Mouse (Mus musculus): ENCODE results near the gene Ing4. TPM values are rescaled to one million over a fixed set of nuclear protein-coding genes. Genes with fewer than 3 reads are reported as not detected.
A peak's percentile ranks its signal among the peaks of the same experiment; 100 is the strongest.

Gene Ing4
- polyA plus RNA-seq (2015; fragmentation: Nextera tagmentation; extraction: Ambion mirVana): 147 and 148 TPM in 2 replicates

GRCm38 (mm10) chr6:125039533-125040153 lies at the start of gene Ing4:
Ing4 (plus strand) TSS chr6:125039760.
- no peaks in the 10 kb centered on the region for H3K9me3 ChIP-seq
- peak; percentile 96 for ATAC-seq (ENCODE audit: low read depth)
- H3K4me3 ChIP-seq: peak within 1 kb of the TSS; percentile 74
- peaks cover 49% of the 10 kb centered on the region for H3K36me3 ChIP-seq
- peaks cover 22% of the 10 kb centered on the region for H3K4me1 ChIP-seq (replicated peaks)
- peak within 1 kb of the TSS; percentile 88 for H3K4me2 ChIP-seq
- H3K9ac ChIP-seq: peak within 1 kb of the TSS; percentile 87
- H3K27me3 ChIP-seq: no peaks in the 10 kb centered on the region
- under 1% methylated on average over 26 of the region's 26 CpGs for WGBS
- peak within 1 kb of the TSS; percentile 89 for H3K27ac ChIP-seq (replicated peaks)

- H3K27me3 ChIP-seq: peaks cover 50% of the 10 kb centered on the region
- WGBS: 68% methylated on average over 4 of the region's 4 CpGs
- H3K9me3 ChIP-seq: peaks cover 8% of the 10 kb centered on the region; the same call in 1 of the 2 replicates
- H3K4me1 ChIP-seq (replicated peaks): peaks cover 14% of the 10 kb centered on the region
- no peak overlapping the region for H3K27ac ChIP-seq (replicated peaks)
- H3K36me3 ChIP-seq: no peaks in the 10 kb centered on the region
- no peak for ATAC-seq (ENCODE audit: low read depth)
- no peak overlapping the region for H3K4me3 ChIP-seq
- no peak overlapping the region for H3K9ac ChIP-seq
- H3K4me2 ChIP-seq: no peak overlapping the region
Measured at GRCm38 (mm10) chr6:124992241-124992640, 47.3 kb upstream of the Ing4 start.

- no peak overlapping the region for H3K27ac ChIP-seq (replicated peaks)
Measured at GRCm38 (mm10) chr6:124993365-124993764, 46.2 kb upstream of the Ing4 start.

GRCm38 (mm10) chr6:124993876-124994275 lies 45.7 kb upstream of the Ing4 start:
- Histone ChIP-seq H3K36me3 (no peaks in the 10 kb centered on the region), H3K27ac (replicated peaks) (no peak overlapping the region), H3K9ac (peak overlapping the region; percentile 61), H3K4me2 (peak overlapping the region; percentile 31), H3K4me1 (replicated peaks) (peaks cover 31% of the 10 kb centered on the region), H3K9me3 (peaks cover 8% of the 10 kb centered on the region; the same call in 1 of the 2 replicates), H3K4me3 (0 out of 2 replicates have a peak overlapping the region, but pooled peaks have one; percentile 9), H3K27me3 (peaks cover 66% of the 10 kb centered on the region)
- ATAC-seq (ENCODE audit: low read depth): no peak
- WGBS: 12% methylated on average over 11 of the region's 11 CpGs

More at GRCm38 (mm10) chr6:124993365-124993764, 46.2 kb upstream of the Ing4 start:
- 85% methylated on average over 9 of the region's 9 CpGs for WGBS
- no peaks in the 10 kb centered on the region for H3K36me3 ChIP-seq
- H3K27me3 ChIP-seq: peaks cover 61% of the 10 kb centered on the region
- no peak overlapping the region for H3K4me3 ChIP-seq
- no peak overlapping the region for H3K9ac ChIP-seq
- H3K9me3 ChIP-seq: peaks cover 8% of the 10 kb centered on the region; the same call in 1 of the 2 replicates
- no peak for ATAC-seq (ENCODE audit: low read depth)
- peaks cover 26% of the 10 kb centered on the region for H3K4me1 ChIP-seq (replicated peaks)
- no peak overlapping the region for H3K4me2 ChIP-seq

- no peak for ATAC-seq (ENCODE audit: low read depth)
- peaks cover 80% of the 10 kb centered on the region for H3K27me3 ChIP-seq
- H3K36me3 ChIP-seq: 0 out of 2 replicates have a peak, but pooled peaks cover under 1% of the 10 kb centered on the region
- no peak overlapping the region for H3K4me3 ChIP-seq
- peaks cover 36% of the 10 kb centered on the region for H3K4me1 ChIP-seq (replicated peaks)
- WGBS: 81% methylated on average over 7 of the region's 7 CpGs
- H3K4me2 ChIP-seq: no peak overlapping the region
- peaks cover 1% of the 10 kb centered on the region; the same call in 1 of the 2 replicates for H3K9me3 ChIP-seq
- no peak overlapping the region for H3K9ac ChIP-seq
- H3K27ac ChIP-seq (replicated peaks): no peak overlapping the region
Measured at GRCm38 (mm10) chr6:124995246-124995645, 44.3 kb upstream of the Ing4 start.

GRCm38 (mm10) chr6:124995831-124996403 lies 43.6 kb upstream of the Ing4 start:
- WGBS: 42% methylated on average over 8 of the region's 8 CpGs
- H3K9ac ChIP-seq: peak overlapping the region; percentile 91

DNA sequence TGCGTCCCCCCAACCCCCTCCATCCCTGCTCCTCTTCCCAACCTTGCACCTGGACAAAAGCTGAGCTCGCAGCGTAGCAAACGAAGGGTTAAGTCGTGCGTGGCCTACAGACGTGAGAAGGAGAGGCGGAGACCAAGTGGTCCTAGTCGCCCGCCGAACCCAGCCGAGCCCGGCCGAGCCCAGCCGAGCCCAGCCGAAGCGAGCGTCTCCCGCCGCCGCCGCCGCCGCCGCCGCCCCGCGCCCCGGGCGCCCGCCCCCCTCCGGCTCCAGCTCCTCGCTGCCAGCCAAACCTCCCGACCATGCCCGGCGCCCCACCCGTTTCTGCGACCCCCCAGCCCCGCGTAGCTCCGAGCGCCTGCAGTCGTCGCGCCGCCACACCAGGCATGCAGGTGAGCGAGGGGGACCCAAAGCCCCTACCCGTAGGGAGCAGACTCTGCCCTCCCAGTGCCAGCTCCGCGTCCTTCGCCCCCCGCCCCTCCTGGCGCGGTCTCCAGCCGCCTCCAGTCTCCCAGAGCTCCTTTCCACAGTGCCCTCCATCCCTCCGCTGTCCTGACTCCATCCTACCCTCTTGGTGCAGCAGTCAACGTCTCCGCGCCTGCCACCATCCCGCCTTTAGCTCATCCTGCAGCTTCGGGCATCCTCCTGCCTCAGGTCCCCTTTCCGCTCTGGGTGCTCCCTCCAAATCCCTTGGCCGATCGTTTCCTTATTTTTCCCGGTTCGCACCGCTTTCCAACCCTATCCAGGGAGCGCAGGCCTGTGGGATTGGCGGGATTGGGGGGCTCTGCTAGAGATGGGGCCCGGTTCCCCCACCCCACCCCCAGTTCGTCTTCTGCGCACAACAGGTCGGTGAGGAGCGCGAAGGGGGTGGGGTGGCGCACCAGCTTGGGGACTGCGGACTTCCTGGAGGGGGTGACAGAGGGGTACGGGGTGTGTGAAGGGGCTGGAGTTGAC lies 42.7 kb upstream of the Ing4 start, which contains the start of gene Pianp:
Pianp (plus strand) TSS at position 144 of the 951 bp plus-strand sequence.
- Histone ChIP-seq H3K36me3 (0 out of 2 replicates have a peak, but pooled peaks cover 4% of the 10 kb centered on the region), H3K27ac (replicated peaks) (peak within 1 kb of the TSS; percentile 80), H3K4me2 (peak within 1 kb of the TSS; percentile 89), H3K4me3 (peak within 1 kb of the TSS; percentile 69), H3K9ac (peak within 1 kb of the TSS; percentile 91), H3K9me3 (no peaks in the 10 kb centered on the region), H3K27me3 (peaks cover 90% of the 10 kb centered on the region), H3K4me1 (replicated peaks) (peaks cover 36% of the 10 kb centered on the region)
- under 1% methylated on average over 42 of the region's 78 CpGs for WGBS
- peak; percentile 88 for ATAC-seq (ENCODE audit: low read depth)

More at GRCm38 (mm10) chr6:124995831-124996403, 43.6 kb upstream of the Ing4 start:
- peaks cover 86% of the 10 kb centered on the region for H3K27me3 ChIP-seq
- peak overlapping the region; percentile 69 for H3K4me3 ChIP-seq
- H3K36me3 ChIP-seq: 0 out of 2 replicates have a peak, but pooled peaks cover 4% of the 10 kb centered on the region
- peak overlapping the region; percentile 89 for H3K4me2 ChIP-seq
- ATAC-seq (ENCODE audit: low read depth): no peak
- H3K4me1 ChIP-seq (replicated peaks): peaks cover 36% of the 10 kb centered on the region
- no peaks in the 10 kb centered on the region for H3K9me3 ChIP-seq
- peak overlapping the region; percentile 80; the same call in 1 of the 2 replicates for H3K27ac ChIP-seq (replicated peaks)

GRCm38 (mm10) chr6:124998066-124998465 lies 41.5 kb upstream of the Ing4 start:
- ATAC-seq (ENCODE audit: low read depth): no peak

GRCm38 (mm10) chr6:124999091-124999490 lies 40.5 kb upstream of the Ing4 start:
- Histone ChIP-seq H3K36me3 (0 out of 2 replicates have a peak, but pooled peaks cover 4% of the 10 kb centered on the region), H3K27me3 (peaks cover 90% of the 10 kb centered on the region), H3K4me2 (no peak overlapping the region), H3K9ac (peak overlapping the region; percentile 17; the same call in 1 of the 2 replicates), H3K4me3 (peak overlapping the region; percentile 69; the same call in 1 of the 2 replicates), H3K4me1 (replicated peaks) (peaks cover 33% of the 10 kb centered on the region), H3K9me3 (no peaks in the 10 kb centered on the region), H3K27ac (replicated peaks) (no peak overlapping the region)
- WGBS: 33% methylated on average over 14 of the region's 14 CpGs
- no peak for ATAC-seq (ENCODE audit: low read depth)

More at GRCm38 (mm10) chr6:124998066-124998465, 41.5 kb upstream of the Ing4 start:
- Histone ChIP-seq H3K4me3 (peak overlapping the region; percentile 69), H3K27ac (replicated peaks) (no peak overlapping the region), H3K4me1 (replicated peaks) (peaks cover 36% of the 10 kb centered on the region), H3K27me3 (peaks cover 91% of the 10 kb centered on the region), H3K9me3 (no peaks in the 10 kb centered on the region), H3K36me3 (0 out of 2 replicates have a peak, but pooled peaks cover 4% of the 10 kb centered on the region), H3K9ac (peak overlapping the region; percentile 91), H3K4me2 (peak overlapping the region; percentile 89)
- 5% methylated on average over 8 of the region's 8 CpGs for WGBS

GRCm38 (mm10) chr6:124999546-124999945 lies 40.0 kb upstream of the Ing4 start:
- peaks cover 33% of the 10 kb centered on the region for H3K4me1 ChIP-seq (replicated peaks)

GRCm38 (mm10) chr6:125003706-125004105 lies 35.9 kb upstream of the Ing4 start:
- Histone ChIP-seq H3K4me3 (no peak overlapping the region), H3K27me3 (peaks cover 50% of the 10 kb centered on the region), H3K36me3 (0 out of 2 replicates have a peak, but pooled peaks cover 4% of the 10 kb centered on the region), H3K4me1 (replicated peaks) (peaks cover 16% of the 10 kb centered on the region), H3K9me3 (no peaks in the 10 kb centered on the region), H3K9ac (0 out of 2 replicates have a peak overlapping the region, but pooled peaks have one; percentile 26), H3K4me2 (no peak overlapping the region), H3K27ac (replicated peaks) (no peak overlapping the region)
- WGBS: 40% methylated on average over 3 of the region's 3 CpGs
- ATAC-seq (ENCODE audit: low read depth): no peak

More at GRCm38 (mm10) chr6:124999546-124999945, 40.0 kb upstream of the Ing4 start:
- Histone ChIP-seq H3K9me3 (no peaks in the 10 kb centered on the region), H3K27me3 (peaks cover 85% of the 10 kb centered on the region), H3K36me3 (0 out of 2 replicates have a peak, but pooled peaks cover 4% of the 10 kb centered on the region), H3K27ac (replicated peaks) (no peak overlapping the region), H3K4me2 (no peak overlapping the region), H3K9ac (peak overlapping the region; percentile 17; the same call in 1 of the 2 replicates), H3K4me3 (no peak overlapping the region)
- 42% methylated on average over 10 of the region's 10 CpGs for WGBS
- ATAC-seq (ENCODE audit: low read depth): no peak
